Mouse (Mus musculus) heart, postnatal 0 days (tissue): ENCODE measurements around the gene Afm. TPM values are rescaled to one million over a fixed set of nuclear protein-coding genes. Genes with fewer than 3 reads are reported as not detected.

Experiments
- ATAC-seq: fragments of 200-750 bp; cut with Nextera tagmentation; 2 replicates; pipeline ENCODE4 v1.8.0; 2017; ENCODE audit warnings: low read depth, moderate number of reproducible peaks, moderate library complexity; ENCODE audit not compliant: insufficient read depth
- DNase-seq: peaks from one replicate; pipeline ENCODE4 v3.0.0-alpha.2; 2016; ENCODE audit warnings: low spot score
- H3K27ac ChIP-seq: fragments of 300-500 bp; sonication (generic); 2 replicates; pipeline ENCODE4 v1.5.1; 2014; ENCODE audit warnings: low read depth, mild to moderate bottlenecking
- H3K27me3 ChIP-seq: fragments of 300-500 bp; sonication (generic); 2 replicates; pipeline ENCODE4 v1.6.1; 2014; ENCODE audit warnings: low read length, mixed read lengths; ENCODE audit not compliant: control insufficient read depth, insufficient read depth
- H3K36me3 ChIP-seq: fragments of 300-500 bp; sonication (generic); replicated peaks from 2 replicates; pipeline ENCODE4 v1.6.1; 2014; ENCODE audit warnings: low read length, mixed read lengths; ENCODE audit not compliant: control insufficient read depth, insufficient read depth
- H3K4me1 ChIP-seq: fragments of 300-500 bp; sonication (generic); 2 replicates; pipeline ENCODE4 v1.6.1; 2014; ENCODE audit warnings: antibody characterized with exemption; ENCODE audit not compliant: control insufficient read depth, insufficient read depth
- H3K4me2 ChIP-seq: fragments of 300-500 bp; sonication (generic); 2 replicates; pipeline ENCODE4 v1.6.1; 2014; ENCODE audit warnings: low read depth, mild to moderate bottlenecking, low read length, moderate library complexity
- H3K4me3 ChIP-seq: fragments of 300-500 bp; sonication (generic); 2 replicates; pipeline ENCODE4 v1.5.1; 2014; ENCODE audit warnings: low read depth, low read length
- H3K9ac ChIP-seq: fragments of 300-500 bp; sonication (generic); replicated peaks from 2 replicates; pipeline ENCODE4 v1.6.1; 2014; ENCODE audit warnings: low read depth, low read length, mixed read lengths
- H3K9me3 ChIP-seq: fragments of 300-500 bp; sonication (generic); replicated peaks from 2 replicates; pipeline ENCODE4 v1.6.1; 2016; ENCODE audit warnings: low read length; ENCODE audit not compliant: control insufficient read depth
- CTCF ChIP-seq: IDR thresholded peaks from 2 replicates; pipeline ENCODE4 v1.5.1; 2016; ENCODE audit warnings: antibody characterized with exemption, control low read depth, low read depth
- EP300 ChIP-seq: IDR thresholded peaks from 2 replicates; pipeline ENCODE4 v1.6.1; 2016; ENCODE audit warnings: antibody characterized with exemption, low read depth
- WGBS: fragments of 180-500 bp; shearing (Covaris S2); extraction: QIAGEN DNeasy Blood & Tissue Kit; methylation state at CpG from one replicate; pipeline ENCODE4 v1.1.7; 2014; 5-methylcytosine and 5-hydroxymethylcytosine counted together
- polyA plus RNA-seq: library from polyadenylated mRNA; unstranded; fragments of >200 nt; fragmentation: Nextera tagmentation; extraction: Ambion mirVana; gene quantifications from 2 replicates; pipeline ENCODE4 v1.2.1, GENCODE M21; 2015
- total RNA-seq: library from RNA; depleted of rRNA; stranded (reverse); fragments of >200 nt; gene quantifications from 2 replicates; pipeline ENCODE4 v1.2.3, GENCODE M21; 2014; ENCODE audit warnings: low replicate concordance

The Afm gene
- total and polyA plus RNA-seq, 2 experiments from 2014 or later, result not detected

GRCm38 (mm10) chr5:90584799-90585198 lies 66.1 kb downstream of the Afm start:
- H3K27ac ChIP-seq, result no peak overlapping the region
- H3K4me3 ChIP-seq, result no peak overlapping the region
- no peaks in the 10 kb centered on the region for H3K9me3 ChIP-seq
- no peak for ATAC-seq
- DNase-seq, result no peak
- TF ChIP-seq EP300, result no peak
- no peak for TF ChIP-seq CTCF
- 64% methylated on average over 7 of the region's 7 CpGs for WGBS
- H3K27me3 ChIP-seq, result no peaks in the 10 kb centered on the region
- H3K9ac ChIP-seq, result no peak overlapping the region
- H3K4me1 ChIP-seq, result no peaks in the 10 kb centered on the region
- no peaks in the 10 kb centered on the region for H3K36me3 ChIP-seq
- no peak overlapping the region for H3K4me2 ChIP-seq

- no peak for DNase-seq
- ATAC-seq, result no peak
- no peaks in the 10 kb centered on the region for H3K27me3 ChIP-seq
- H3K36me3 ChIP-seq, result no peaks in the 10 kb centered on the region
- H3K9me3 ChIP-seq, result no peaks in the 10 kb centered on the region
- H3K9ac ChIP-seq, result no peak overlapping the region
- H3K27ac ChIP-seq, result no peak overlapping the region
- 76% methylated on average over 5 of the region's 5 CpGs for WGBS
- no peaks in the 10 kb centered on the region for H3K4me1 ChIP-seq
- no peak overlapping the region for H3K4me2 ChIP-seq
- TF ChIP-seq CTCF (no peak), EP300 (no peak)
- H3K4me3 ChIP-seq, result no peak overlapping the region
Measured at GRCm38 (mm10) chr5:90586511-90586910, 67.8 kb downstream of the Afm start.

GRCm38 (mm10) chr5:90588104-90588503 lies 69.4 kb downstream of the Afm start:
- ATAC-seq (no peak), DNase-seq (no peak)
- Histone ChIP-seq H3K9me3 (no peaks in the 10 kb centered on the region), H3K4me2 (no peak overlapping the region), H3K9ac (no peak overlapping the region), H3K27ac (no peak overlapping the region), H3K27me3 (no peaks in the 10 kb centered on the region), H3K4me1 (no peaks in the 10 kb centered on the region), H3K36me3 (no peaks in the 10 kb centered on the region), H3K4me3 (no peak overlapping the region)
- no peak for TF ChIP-seq EP300
- TF ChIP-seq CTCF, result no peak
- 79% methylated on average over 5 of the region's 5 CpGs for WGBS

GRCm38 (mm10) chr5:90588708-90589595 lies 70.2 kb downstream of the Afm start:
- H3K27me3 ChIP-seq, result no peaks in the 10 kb centered on the region
- H3K9ac ChIP-seq, result no peak overlapping the region
- H3K27ac ChIP-seq, result no peak overlapping the region
- DNase-seq (peak; percentile 63), ATAC-seq (no peak)
- peak overlapping the region; percentile 26 for H3K4me3 ChIP-seq
- TF ChIP-seq CTCF (peak; percentile 90), EP300 (no peak)
- no peaks in the 10 kb centered on the region for H3K36me3 ChIP-seq
- 22% methylated on average over 25 of the region's 25 CpGs for WGBS
- no peaks in the 10 kb centered on the region for H3K9me3 ChIP-seq
- peak overlapping the region; percentile 56 for H3K4me2 ChIP-seq
- no peaks in the 10 kb centered on the region for H3K4me1 ChIP-seq

- H3K4me2 ChIP-seq, result no peak overlapping the region
- TF ChIP-seq CTCF (no peak), EP300 (no peak)
- WGBS, result 61% methylated on average over 10 of the region's 10 CpGs
- H3K9ac ChIP-seq, result no peak overlapping the region
- ATAC-seq (no peak), DNase-seq (no peak)
- H3K9me3 ChIP-seq, result no peaks in the 10 kb centered on the region
- no peaks in the 10 kb centered on the region for H3K27me3 ChIP-seq
- no peak overlapping the region for H3K4me3 ChIP-seq
- no peaks in the 10 kb centered on the region for H3K36me3 ChIP-seq
- no peaks in the 10 kb centered on the region for H3K4me1 ChIP-seq
- no peak overlapping the region for H3K27ac ChIP-seq
Measured at GRCm38 (mm10) chr5:90590676-90591075, 71.9 kb downstream of the Afm start.
